15 mouse cellular contexts compared by ENCODE assay signal in genomic region chr7:65233681-65234080, GRCm38 (mm10).
DNase-seq lines count a peak whose midpoint lies in the region.
"Had no signal": no experiment of that assay in that cellular context is flagged by ENCODE, and none has a peak within 500 bp of the region (broad histone marks: within the 10 kb centered on the region; RNA-seq: fewer than 3 reads in every experiment).

No protein-coding gene starts in this region.

- peak; percentile 8 to 15 for DNase-seq in cerebellum, postnatal 10 days
- no peak for DNase-seq in cerebellum, postnatal 25 days
- peak; percentile 62 for DNase-seq in heart, adult 11 months
- DNase-seq in heart, adult 8-10 months (ENCODE audit: low spot score): no peak
- peak; percentile 69 for DNase-seq in ZHBTc4 (ENCODE audit: low read depth, low spot score)
- DNase-seq in ovary, postnatal 10 days (ENCODE audit: low spot score): no peak
- DNase-seq in frontal cortex, postnatal 36 days (ENCODE audit: low spot score in 2 of 2): no peak
- DNase-seq: adrenal gland, adult 8-10 months; adrenal gland, postnatal 14 days; adrenal gland, postnatal 36 days; cerebellum, adult 11-12 months; cerebellum, adult 2 months; cerebellum, adult 9-10 months; cerebellum, postnatal 14 days; forebrain, postnatal 0 days had no signal

Comparison
In these comparisons a context has a peak if more than half of its experiments do, and no peak if none do; other contexts are left out.
1. DNase-seq: peak in cerebellum, postnatal 10 days (2 of 2), heart, adult 11 months (single experiment) and ZHBTc4 (single experiment); none in cerebellum, postnatal 25 days (0 of 2), heart, adult 8-10 months (single experiment), ovary, postnatal 10 days (single experiment) and frontal cortex, postnatal 36 days (0 of 2).